Mouse (Mus musculus) CH12.LX (cell line): Measurements from ENCODE around the gene Uchl4. TPM values are rescaled to one million over a fixed set of nuclear protein-coding genes. Genes with fewer than 3 reads are reported as not detected.

Source experiments
- DNase-seq: peaks from one replicate; pipeline ENCODE4 v3.0.0-alpha.2; 2013; ENCODE audit errors: extremely low read depth
- H3K27ac ChIP-seq: 2 replicates; pipeline ENCODE4 v1.5.1; 2012; ENCODE audit warnings: low read depth, mild to moderate bottlenecking, control low read depth, moderate library complexity; ENCODE audit not compliant: insufficient read depth
- H3K27me3 ChIP-seq: replicated peaks from 2 replicates; pipeline ENCODE3; 2012; ENCODE audit warnings: inconsistent platforms
- H3K36me3 ChIP-seq, 2 experiments: replicated peaks in 1 of 2; 2 replicates each; pipeline versions ENCODE3 to v1.6.1; 2012; ENCODE audit warnings: inconsistent platforms in 1 of 2, low read length in 1 of 2, mild to moderate bottlenecking in 1 of 2, mixed read lengths in 1 of 2, moderate library complexity in 1 of 2; ENCODE audit not compliant: control insufficient read depth in 1 of 2, insufficient read depth in 1 of 2
- H3K4me1 ChIP-seq, 2 experiments: 2 replicates each; pipeline ENCODE4 v1.6.1; 2012; ENCODE audit warnings: inconsistent platforms in 1 of 2, moderate library complexity in 1 of 2; ENCODE audit not compliant: insufficient read depth in 2 of 2, control insufficient read depth in 1 of 2
- H3K4me2 ChIP-seq: 2 replicates; pipeline ENCODE4 v1.6.1; 2012; ENCODE audit warnings: low read depth, mild to moderate bottlenecking, control low read depth; ENCODE audit not compliant: poor library complexity, insufficient read depth, severe bottlenecking
- H3K4me3 ChIP-seq, 3 experiments: fragments of 150-350 bp in 1 of 3; sonication (generic) in 1 of 3; replicated peaks in 1 of 3; 2 replicates each; pipeline versions ENCODE3 to v1.5.1; 2011 to 2012; ENCODE audit warnings: low read depth in 2 of 3, low read length in 2 of 3, mild to moderate bottlenecking in 2 of 3, moderate library complexity in 2 of 3, control low read depth in 1 of 3, improper control_type of control experiment in 1 of 3, inconsistent platforms in 1 of 3, mixed read lengths in 1 of 3; ENCODE audit not compliant: poor library complexity in 1 of 3
- H3K79me2 ChIP-seq: replicated peaks from 2 replicates; pipeline ENCODE4 v1.6.1; 2012; ENCODE audit warnings: mild to moderate bottlenecking, moderate library complexity; ENCODE audit not compliant: control insufficient read depth, poor library complexity, insufficient read depth, severe bottlenecking; ENCODE audit errors: extremely low read depth
- H3K9ac ChIP-seq: 2 replicates; pipeline ENCODE4 v1.6.1; 2012; ENCODE audit warnings: low read depth, mild to moderate bottlenecking, control low read depth, moderate library complexity; ENCODE audit not compliant: insufficient read depth
- H3K9me3 ChIP-seq: replicated peaks from 2 replicates; pipeline ENCODE3; 2012; ENCODE audit warnings: low read length, inconsistent platforms, mixed read lengths
- BHLHE40 ChIP-seq: IDR thresholded peaks from 2 replicates; pipeline ENCODE4 v1.6.1; 2011; ENCODE audit warnings: mild to moderate bottlenecking, low read depth, low read length, improper control_type of control experiment
- CHD1 ChIP-seq: IDR thresholded peaks from 2 replicates; pipeline ENCODE4 v1.6.1; 2012; ENCODE audit warnings: low read depth, low read length, improper control_type of control experiment, inconsistent platforms
- CHD2 ChIP-seq: IDR thresholded peaks from 2 replicates; pipeline ENCODE4 v1.6.1; 2011; ENCODE audit warnings: low read length, improper control_type of control experiment
- ELF1 ChIP-seq: IDR thresholded peaks from 2 replicates; pipeline ENCODE4 v1.6.1; 2014; ENCODE audit warnings: low read depth, mild to moderate bottlenecking, inconsistent platforms, low read length, improper control_type of control experiment
- EP300 ChIP-seq: IDR thresholded peaks from 2 replicates; pipeline ENCODE4 v1.6.1; 2011; ENCODE audit warnings: low read length, improper control_type of control experiment
- HCFC1 ChIP-seq: IDR thresholded peaks from 2 replicates; pipeline ENCODE4 v1.6.1; 2012; ENCODE audit warnings: low read depth, mild to moderate bottlenecking, inconsistent platforms, low read length, improper control_type of control experiment
- IRF4 ChIP-seq: IDR thresholded peaks from 2 replicates; pipeline ENCODE4 v1.6.1; 2014; ENCODE audit warnings: low read depth, mild to moderate bottlenecking, inconsistent platforms, low read length, improper control_type of control experiment
- MXI1 ChIP-seq: IDR thresholded peaks from 2 replicates; pipeline ENCODE4 v1.6.1; 2011; ENCODE audit warnings: mild to moderate bottlenecking, low read depth, low read length, improper control_type of control experiment
- POLR2A ChIP-seq: IDR thresholded peaks from 2 replicates; pipeline ENCODE4 v1.6.1; 2011; ENCODE audit warnings: low read depth, mild to moderate bottlenecking, improper control_type of control experiment, low read length
- TBP ChIP-seq: conservative IDR thresholded peaks from 2 replicates; pipeline ENCODE4 v1.6.1; 2011; ENCODE audit warnings: low read depth, low read length, improper control_type of control experiment
- TCF12 ChIP-seq: IDR thresholded peaks from 2 replicates; pipeline ENCODE4 v1.6.1; 2014; ENCODE audit warnings: low read depth, mild to moderate bottlenecking, inconsistent platforms, low read length, improper control_type of control experiment
- ZNF384 ChIP-seq: IDR thresholded peaks from 2 replicates; pipeline ENCODE4 v1.6.1; 2012; ENCODE audit warnings: low read depth, low read length, improper control_type of control experiment, inconsistent platforms
- dilution Hi-C: fragments of 300-500 bp; cut with MboI; formaldehyde crosslinking; loops from 2 replicates; pipeline ENCODE4 v1.14.3; 2020; ENCODE audit warnings: low sequenced_read_pairs; ENCODE audit not compliant: extremely low pct_unique_long_range_greater_than_20kb, extremely low pct_ligation_motif_present
- in situ Hi-C: fragments of 300-500 bp; cut with MboI; formaldehyde crosslinking; loops from 3 replicates; pipeline ENCODE4 v1.14.3; 2019; ENCODE audit warnings: low sequenced_read_pairs, low pct_ligation_motif_present, low pct_unique_long_range_greater_than_20kb, mixed read lengths
- polyA plus RNA-seq: library from polyadenylated mRNA; unstranded; fragments of >175 nt; gene quantifications from 2 replicates; pipeline ENCODE4 v1.2.1, GENCODE M21; 2012; ENCODE audit warnings: low read depth; ENCODE audit not compliant: insufficient read length
- total RNA-seq, 2 experiments: library from RNA; depleted of rRNA; stranded (reverse); fragments of 300-350 nt in 1 of 2; fragments of >200 nt in 1 of 2; gene quantifications; 2 replicates each; pipeline ENCODE4 v1.2.3; 2012 to 2014

Gene Uchl4
- total and polyA plus RNA-seq, 3 experiments = 0.55 to 16.8 (median 8.2) TPM

- H3K36me3 ChIP-seq = peaks cover 2 to 27% of the 10 kb centered on the region in 2 experiments
Observed at GRCm38 (mm10) chr9:64240681-64241080, 5.7 kb downstream of the Uchl4 start.

GRCm38 (mm10) chr9:64242381-64242831 lies 7.4 kb downstream of the Uchl4 start:
- Histone ChIP-seq H3K4me3 (peak overlapping the region; percentile 0 to 41 (median 27)), H3K4me1 (peaks cover 9 to 56% of the 10 kb centered on the region in 2 experiments; a peak in 3 of 4 replicates), H3K9ac (peak overlapping the region; percentile 89), H3K27me3 (no peaks in the 10 kb centered on the region), H3K36me3 (peaks cover 4 to 34% of the 10 kb centered on the region in 2 experiments), H3K27ac (peak overlapping the region; percentile 81), H3K9me3 (no peaks in the 10 kb centered on the region), H3K4me2 (peak overlapping the region; percentile 92), H3K79me2 (peaks cover 27% of the 10 kb centered on the region)
- no peak for TF ChIP-seq CHD1
- no peak for TF ChIP-seq ELF1
- TF ChIP-seq MXI1 = 0 out of 2 replicates have a peak, but pooled peaks have one; percentile 36
- 0 out of 2 replicates have a peak, but pooled peaks have one; percentile 52 for TF ChIP-seq TBP
- TF ChIP-seq ZNF384 = peak; percentile 98
- TF ChIP-seq EP300 = peak; percentile 61; the same call in 1 of the 2 replicates
- TF ChIP-seq POLR2A = peak; percentile 17; the same call in 1 of the 2 replicates
- DNase-seq = peak; percentile 59
- in situ Hi-C loops = no loop called here
- dilution Hi-C loops = no loop called here

More at GRCm38 (mm10) chr9:64240681-64241080, 5.7 kb downstream of the Uchl4 start:
- no peak for DNase-seq
- H3K9me3 ChIP-seq = no peaks in the 10 kb centered on the region
- H3K27me3 ChIP-seq = no peaks in the 10 kb centered on the region
- no peak overlapping the region for H3K27ac ChIP-seq
- TF ChIP-seq HCFC1 (no peak), EP300 (no peak), TCF12 (no peak)
- no peak overlapping the region for H3K4me3 ChIP-seq
- in situ Hi-C loops = no loop called here
- peaks cover 9 to 51% of the 10 kb centered on the region in 2 experiments; a peak in 3 of 4 replicates for H3K4me1 ChIP-seq
- no peak overlapping the region for H3K9ac ChIP-seq
- H3K4me2 ChIP-seq = no peak overlapping the region
- dilution Hi-C loops = no loop called here
- H3K79me2 ChIP-seq = peaks cover 27% of the 10 kb centered on the region

GRCm38 (mm10) chr9:64249371-64249770 lies 14.4 kb downstream of the Uchl4 start:
- peak overlapping the region in 1 of 3 experiments; percentile 39 for H3K4me3 ChIP-seq
- peaks cover 7 to 29% of the 10 kb centered on the region in 2 experiments for H3K36me3 ChIP-seq
- TF ChIP-seq IRF4 = peak; percentile 32; the same call in 1 of the 2 replicates
- peak; percentile 63 for TF ChIP-seq BHLHE40
- TF ChIP-seq CHD2 = no peak
- H3K9me3 ChIP-seq = no peaks in the 10 kb centered on the region
- in situ Hi-C loops (no loop called here), dilution Hi-C loops (no loop called here)
- H3K79me2 ChIP-seq = peaks cover 29% of the 10 kb centered on the region
- no peaks in the 10 kb centered on the region for H3K27me3 ChIP-seq
- peaks cover 12 to 52% of the 10 kb centered on the region in 2 experiments for H3K4me1 ChIP-seq
- DNase-seq = no peak
- H3K9ac ChIP-seq = no peak overlapping the region
- H3K4me2 ChIP-seq = peak overlapping the region; percentile 21; the same call in 1 of the 2 replicates
- no peak overlapping the region for H3K27ac ChIP-seq
